Mouse (Mus musculus) ZHBTc4 (cell line): Measurements from ENCODE around the gene Gpr176.
"Not testable (repeated sequence)": the region's sequence is repeated elsewhere in the genome, so short reads cannot be mapped to it uniquely, and the experiment has no call there.

Experiments used
- DNase-seq: peaks from one replicate; pipeline ENCODE4 v3.0.0-alpha.2; 2011; ENCODE audit warnings: low read depth, low spot score

Gene Gpr176

DNA sequence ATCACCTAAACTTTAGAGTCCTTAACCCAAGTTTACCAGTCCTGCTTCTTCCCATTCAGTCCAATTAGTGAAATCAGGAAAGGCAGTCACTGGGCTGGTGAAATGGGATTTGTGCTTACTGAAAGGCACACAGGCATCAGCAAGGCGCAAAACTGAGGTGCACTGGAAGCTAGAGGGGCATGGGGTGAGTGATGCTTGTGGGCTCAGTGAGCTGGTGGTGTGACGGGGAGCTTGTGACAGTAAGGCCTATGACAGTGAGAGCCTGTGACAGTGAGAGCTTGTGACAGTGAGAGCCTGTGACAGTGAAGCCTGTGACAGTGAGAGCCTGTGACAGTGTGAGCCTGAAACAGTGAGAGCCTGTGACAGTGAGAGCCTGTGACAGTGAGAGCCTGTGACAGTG is 71.6 kb downstream of the Gpr176 start:
- no peak for DNase-seq

DNA sequence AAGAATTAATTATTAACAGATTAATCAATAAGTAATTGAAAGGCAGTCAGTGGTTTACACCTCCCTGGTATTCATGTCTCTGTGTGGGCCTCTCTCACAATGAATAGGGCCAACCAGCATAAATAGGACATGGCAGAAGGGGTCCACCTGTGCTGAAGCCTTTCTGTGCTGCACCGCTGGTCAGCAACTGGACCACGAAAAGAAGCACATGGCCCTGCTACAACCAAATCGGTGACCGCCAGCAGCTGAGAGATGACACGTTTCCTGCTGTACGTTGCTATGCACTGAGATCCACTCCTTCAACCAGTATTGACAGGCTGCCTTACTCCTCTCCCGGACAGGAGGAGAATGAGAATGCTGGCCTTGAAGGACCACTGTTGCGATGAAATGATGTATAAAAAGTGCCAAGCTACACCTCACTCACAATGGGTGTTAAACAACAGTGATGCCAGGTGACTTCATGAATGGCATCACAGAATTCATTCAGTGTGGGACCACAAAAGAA is 72.1 kb downstream of the Gpr176 start:
- no peak for DNase-seq

DNA sequence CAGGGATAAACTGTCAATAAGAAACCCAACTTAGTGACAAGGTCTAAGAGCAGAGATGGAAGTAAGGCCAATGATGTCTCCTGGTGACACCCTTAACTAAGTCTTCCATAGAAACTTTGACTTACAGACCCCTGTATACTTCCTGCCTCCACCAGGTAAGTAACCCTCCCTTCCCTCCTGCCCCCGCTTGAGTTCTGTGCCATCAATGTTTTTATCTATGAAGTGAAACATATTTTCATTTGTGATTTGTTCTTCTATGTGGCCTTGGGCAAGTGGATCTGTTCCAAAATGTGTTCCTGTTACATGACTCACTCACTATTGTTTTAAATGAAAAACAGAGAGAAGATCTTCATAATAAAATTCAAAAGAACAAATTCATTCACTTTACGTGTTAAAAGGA is 73.2 kb downstream of the Gpr176 start:
- no peak for DNase-seq

DNA sequence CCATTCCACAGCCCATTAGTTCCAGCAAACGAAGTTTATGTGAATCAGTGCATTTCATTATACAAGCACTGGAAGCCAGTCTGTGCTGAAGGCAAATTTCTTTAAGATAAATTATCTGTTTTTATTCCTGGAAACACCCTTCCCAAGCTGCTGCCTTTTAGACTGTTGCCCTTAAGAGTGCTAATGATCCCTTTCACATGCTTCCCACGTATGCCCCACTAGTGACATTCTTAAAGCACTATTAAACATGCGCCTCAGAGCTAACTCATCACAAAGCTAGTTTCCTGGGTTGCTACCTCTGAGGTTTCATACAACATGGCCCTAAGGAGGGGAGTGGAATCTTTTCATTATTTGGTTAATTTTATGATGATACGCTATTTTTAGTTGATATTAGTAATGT is 74.6 kb downstream of the Gpr176 start:
- DNase-seq = no peak

DNA sequence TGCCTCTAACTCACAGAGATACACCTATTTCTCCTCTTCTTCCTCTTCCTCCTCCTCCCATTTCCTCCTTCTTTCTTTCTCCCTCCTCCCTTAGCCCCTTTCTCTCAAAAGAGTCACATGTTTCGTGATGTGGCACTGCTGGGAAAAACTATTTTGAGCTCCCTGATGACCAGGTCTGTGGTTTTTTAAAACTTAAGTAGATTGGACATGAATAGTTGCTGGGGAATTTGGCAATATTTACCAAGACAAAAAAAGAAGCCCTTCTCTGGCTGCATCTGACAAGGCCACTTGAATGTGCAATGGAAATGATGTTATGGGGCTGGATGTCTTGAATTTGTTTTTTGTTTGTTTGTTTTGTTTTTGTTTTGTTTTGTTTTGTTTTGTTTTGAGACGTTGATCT is 75.3 kb downstream of the Gpr176 start:
- no peak for DNase-seq

DNA sequence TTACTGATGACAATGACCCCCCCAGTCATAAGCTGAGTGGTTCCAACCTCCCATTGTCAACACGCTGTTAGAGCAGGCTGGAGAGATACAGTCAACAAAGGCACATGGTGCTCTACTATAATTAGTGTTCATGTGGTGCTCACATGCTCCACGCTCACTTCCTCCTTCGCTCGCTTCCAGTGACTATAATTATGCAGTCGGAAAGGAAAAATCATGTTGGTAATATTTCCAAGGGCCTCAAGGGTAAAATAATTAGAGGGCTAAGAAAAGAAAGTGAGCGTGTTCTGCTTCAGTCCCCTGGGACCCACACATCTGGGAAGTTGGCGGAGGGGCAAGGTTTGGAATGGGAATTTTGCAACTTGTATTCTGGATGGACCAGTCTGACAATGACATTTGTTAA is 77.7 kb downstream of the Gpr176 start:
- DNase-seq = no peak

DNA sequence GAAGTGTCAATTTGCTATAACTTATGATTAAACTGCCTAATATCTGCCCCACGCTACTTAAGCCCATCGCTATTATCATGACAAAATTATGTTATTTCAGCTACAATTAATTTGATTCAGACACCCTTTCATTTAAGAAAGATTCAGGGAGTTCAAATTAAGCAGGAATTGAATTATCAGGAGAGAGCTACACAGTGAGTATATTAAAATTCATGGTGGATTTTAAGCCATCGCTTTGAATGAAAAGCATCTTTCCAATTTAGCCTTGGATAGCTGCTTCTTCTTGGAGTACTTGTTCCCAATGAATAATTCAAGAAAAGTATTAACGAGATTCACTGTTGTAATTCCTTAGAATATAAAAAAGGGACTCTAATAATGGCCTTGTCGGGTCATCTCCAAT is 79.6 kb downstream of the Gpr176 start:
- DNase-seq = no peak

DNA sequence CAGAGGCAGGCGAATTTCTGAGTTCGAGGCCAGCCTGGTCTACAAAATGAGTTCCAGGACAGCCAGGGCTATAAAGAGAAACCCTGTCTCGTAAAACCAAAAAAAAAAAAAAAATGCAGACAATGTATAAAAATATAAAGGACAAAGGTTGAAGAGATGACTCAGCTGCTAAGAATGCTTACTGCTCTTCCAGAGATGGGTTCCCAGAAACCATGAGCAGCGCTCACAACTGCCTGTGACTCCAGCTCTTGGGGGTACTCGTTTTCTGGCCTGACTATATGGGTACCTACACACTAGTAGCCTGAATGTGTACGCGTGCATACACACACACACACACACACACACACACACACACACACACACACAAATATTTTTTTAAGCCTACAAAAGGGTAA is 84.2 kb downstream of the Gpr176 start:
- DNase-seq = not testable (repeated sequence)

DNA sequence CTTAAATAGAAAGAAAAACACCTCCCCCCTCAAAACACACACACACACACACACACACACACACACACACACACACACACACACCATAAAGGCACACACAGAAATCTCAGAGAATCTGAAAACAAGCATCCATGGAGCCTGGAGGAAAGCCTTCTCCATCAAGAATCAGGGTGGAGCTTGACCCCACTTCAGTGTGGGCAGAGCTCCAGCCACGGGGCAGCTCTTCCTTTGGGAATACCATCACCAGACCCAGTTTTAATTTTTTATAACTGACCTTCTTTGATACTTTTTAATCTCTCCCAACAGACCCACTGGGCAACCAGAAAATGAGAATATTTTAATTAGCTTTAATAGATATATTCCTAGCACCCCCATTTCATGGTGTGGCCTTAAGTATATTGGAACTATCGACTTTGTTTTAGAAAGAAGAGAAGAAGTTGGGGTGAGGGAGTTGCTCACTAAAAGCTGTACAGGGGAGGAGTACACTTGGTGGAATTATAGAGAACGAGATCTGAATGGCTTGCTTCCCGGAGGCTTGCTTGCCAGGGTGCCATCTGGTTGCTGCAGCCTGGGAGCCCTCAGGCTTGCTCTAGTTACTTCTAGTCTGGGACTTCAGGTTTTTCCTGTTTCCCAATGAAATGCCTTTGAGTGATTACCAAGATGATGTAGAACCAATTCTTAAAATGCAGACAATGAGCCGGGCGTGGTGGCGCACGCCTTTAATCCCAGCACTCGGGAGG is 84.7 kb downstream of the Gpr176 start:
- DNase-seq = no peak

DNA sequence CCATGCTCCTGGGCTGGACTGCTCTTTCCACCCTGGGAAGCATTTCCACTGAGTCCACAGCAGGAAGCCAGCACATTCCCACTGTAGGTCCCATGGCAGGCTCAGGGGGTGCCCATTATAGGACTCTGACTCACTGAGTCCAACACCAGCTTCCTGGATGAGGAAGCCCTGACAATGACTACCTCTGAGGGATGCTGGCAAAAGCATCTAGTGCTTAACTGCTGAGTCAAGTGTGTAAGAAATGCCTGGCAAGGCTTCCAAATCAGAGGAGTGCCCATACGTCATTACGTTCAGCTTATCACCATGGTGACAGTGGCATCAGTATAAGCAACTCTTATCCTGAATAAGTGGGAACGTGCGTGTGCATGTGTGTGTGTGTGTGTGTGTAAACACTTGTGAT is 85.5 kb downstream of the Gpr176 start:
- DNase-seq = no peak

DNA sequence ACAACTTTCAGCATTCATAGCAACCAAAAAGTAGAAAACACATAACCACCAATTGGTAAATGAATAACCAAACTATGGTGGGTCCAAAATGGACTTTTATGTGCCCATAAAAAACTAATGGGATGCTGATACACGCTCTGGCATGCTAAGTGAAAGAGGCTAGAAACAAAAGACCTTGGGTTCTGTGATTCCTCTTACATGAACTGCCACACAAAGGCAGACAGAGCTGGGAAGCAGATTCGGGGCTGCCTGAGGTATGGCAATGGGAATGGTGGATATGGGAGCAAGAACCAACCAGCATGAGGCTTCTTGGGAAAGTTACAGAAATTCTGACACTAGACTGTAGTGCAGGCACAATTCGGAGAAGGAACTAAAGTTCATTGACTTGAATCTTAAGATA is 90.8 kb downstream of the Gpr176 start:
- no peak for DNase-seq

DNA sequence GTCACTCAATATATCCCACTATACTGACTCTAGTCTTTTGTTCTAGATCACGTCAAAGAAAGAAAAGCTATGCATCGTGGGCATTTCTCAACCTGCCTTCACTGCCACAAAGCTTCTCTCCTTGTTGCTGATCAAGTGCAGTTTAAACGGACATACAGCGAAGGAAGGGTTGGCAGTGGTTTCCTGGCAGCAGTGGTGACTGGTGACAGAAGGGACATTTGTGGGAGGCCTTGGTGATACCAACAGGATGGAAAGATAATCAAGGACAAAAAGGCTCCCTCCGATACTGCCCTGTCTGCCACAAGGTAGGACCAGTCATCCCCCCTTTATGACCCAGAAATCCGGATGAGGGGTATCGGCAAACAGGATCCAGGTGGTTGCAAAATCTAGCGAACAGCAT is 95.0 kb downstream of the Gpr176 start:
- DNase-seq = no peak

DNA sequence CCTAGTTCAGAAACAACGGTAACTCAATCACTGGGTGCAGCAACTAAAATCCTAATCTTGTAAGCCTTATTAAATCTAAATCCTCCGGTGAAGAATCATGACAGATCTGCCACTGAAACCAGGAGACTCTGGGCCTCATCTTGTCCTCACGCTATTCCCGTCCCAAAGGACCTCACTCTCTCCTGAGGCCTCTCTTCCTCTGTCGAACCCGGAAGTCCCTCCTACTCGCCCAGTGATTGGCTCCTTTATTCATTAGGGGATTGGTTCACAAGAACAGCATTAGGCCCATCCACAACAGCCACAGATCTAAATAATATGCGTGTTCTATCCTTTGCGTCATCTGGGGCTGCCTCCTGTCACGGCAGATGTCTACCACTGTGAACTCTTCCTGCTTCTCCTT is 101.6 kb downstream of the Gpr176 start:
- DNase-seq = peak; percentile 40

DNA sequence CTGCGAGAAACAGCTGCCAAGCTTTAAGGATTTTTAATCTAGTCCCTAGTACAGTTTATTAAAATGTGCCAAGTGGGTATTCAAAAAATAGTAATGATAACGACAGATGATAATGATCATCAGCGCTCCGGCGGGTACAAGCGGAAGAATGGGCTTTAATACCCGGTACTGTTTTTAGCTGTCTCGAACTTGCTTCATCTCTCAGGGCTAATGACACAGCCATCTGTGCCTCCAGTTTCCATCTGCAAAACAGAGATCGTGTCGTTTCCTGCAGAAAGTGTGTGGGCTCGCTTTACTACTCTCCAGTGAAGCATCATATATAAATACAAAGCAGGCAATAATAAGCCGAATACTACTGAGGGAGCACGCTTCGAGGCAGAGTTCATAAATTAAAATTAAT is 103.0 kb downstream of the Gpr176 start:
- DNase-seq = no peak

DNA sequence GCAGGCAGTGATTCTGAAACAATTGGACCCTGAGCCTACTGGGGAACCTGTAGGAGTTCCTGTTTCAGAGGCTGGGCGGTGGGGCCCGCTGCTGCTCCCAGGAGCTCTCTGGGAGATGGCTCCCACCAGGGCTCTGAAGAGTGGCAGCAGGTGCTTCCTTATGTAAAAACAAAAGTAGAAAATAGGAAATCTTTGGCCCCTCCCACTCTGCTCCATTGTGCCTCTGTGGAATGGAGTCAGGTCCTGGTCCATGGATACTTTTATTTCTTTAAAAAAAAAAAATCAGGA is 109.4 kb downstream of the Gpr176 start:
- DNase-seq = no peak

DNA sequence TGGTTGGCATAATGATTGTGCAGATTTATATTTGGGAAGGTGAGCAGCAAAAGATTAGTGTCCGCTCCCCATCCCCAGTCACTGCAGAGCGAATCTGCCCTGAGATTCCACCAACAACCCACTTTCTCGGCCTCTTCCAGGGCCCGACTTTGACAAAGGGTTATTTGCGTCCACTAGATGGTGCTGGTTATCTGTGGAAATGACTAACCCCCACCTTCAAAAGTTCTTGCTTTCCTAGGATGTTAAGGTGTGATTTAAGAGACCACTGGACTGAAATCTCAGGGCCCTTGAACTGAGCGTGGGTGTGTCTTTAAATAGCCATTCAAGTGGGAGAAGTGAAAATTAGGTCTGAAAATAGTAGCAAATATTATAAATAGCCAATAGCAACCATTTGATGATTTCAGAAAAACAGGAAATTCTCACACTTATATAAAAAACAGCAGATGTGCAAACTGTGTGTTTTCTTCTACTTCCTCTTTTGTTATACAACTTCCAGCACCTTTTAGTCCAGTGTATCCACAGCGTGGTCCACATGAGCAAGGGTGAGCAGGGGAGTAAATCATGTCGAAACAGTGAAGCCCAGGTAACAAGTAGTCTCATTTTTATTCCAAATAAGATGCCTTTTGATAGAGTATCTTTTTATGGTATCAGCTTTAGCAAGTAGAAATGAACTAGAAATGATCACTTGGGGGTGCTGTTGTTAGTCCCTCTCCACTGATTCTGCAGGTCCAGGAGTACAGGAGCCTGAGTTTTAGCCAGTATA is 109.9 kb downstream of the Gpr176 start:
- DNase-seq = peak; percentile 67

DNA sequence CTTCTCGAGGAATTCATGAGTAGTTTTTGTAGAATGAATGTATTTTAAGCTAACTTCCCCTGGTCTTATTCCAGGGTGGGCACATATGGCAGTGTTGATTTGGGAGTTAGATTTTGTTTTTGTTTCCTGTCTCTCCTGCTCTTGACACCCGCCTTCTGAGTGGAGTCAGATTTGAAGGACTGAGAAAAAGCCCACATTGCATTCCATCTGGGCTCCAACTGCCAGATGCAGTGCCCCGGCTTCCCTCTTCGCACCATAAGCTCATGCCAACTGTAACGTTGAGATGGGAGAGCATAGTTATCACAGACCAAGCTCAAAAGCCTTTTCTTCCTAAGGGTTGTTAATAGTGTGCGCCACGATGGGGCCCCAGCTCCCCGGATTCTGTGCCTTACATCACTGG is 110.5 kb downstream of the Gpr176 start:
- no peak for DNase-seq

DNA sequence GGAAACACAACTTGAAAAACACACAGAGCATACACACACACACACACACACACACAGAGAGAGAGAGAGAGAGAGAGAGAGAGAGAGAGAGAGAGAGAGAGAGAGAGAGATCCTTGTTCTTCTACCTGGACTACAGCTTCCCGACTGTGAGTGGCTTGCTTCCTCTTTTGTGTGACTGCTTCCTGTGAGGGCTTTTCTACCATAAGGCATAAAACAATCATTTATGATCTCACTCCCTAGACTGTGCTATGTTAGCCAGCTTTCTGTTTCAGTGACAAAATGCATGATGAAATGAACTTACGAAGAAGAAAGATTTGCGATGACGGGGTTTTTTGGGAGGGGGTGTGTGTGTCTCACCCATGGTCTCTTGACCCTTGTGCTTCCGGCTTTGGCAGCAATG is 113.5 kb downstream of the Gpr176 start:
- no peak for DNase-seq

DNA sequence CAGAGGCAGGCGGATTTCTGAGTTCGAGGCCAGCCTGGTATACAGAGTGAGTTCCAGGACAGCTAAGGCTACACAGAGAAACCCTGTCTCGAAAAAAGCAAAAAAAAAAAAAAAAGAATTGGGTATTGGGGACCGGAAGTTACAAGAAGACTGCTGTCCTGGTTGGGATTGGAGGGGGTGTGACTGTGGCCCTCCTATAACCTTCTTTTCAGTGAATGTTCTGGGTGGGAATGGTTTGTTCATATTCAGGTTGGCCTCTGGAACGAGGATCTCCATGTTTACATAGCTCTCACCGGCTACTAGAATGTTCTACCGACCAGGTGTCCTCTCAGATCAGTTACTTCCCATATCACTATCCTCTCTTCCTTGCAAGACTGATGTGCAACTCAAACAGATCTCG is 116.1 kb downstream of the Gpr176 start:
- DNase-seq = peak; percentile 33

DNA sequence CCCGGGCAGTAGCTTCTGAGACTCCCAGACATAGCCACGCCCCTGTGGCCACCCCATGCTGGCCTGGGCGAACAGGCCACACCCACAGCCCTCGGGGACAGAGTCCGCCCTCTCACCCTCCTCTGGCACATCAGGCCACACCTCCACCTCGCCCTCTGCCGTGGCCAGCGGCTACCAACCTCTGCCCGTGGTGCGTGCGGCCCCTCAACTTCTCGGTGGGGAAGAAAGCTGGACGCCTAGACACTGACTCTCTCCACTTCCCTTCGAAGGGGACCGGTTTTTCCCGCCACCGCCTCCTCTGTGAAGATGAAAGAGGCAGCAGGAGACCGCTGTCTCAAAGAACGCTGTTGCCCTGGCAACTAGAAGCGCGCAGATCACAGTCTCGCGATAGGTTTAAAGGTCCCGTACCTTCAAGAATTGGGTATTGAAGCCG is 116.6 kb downstream of the Gpr176 start, which contains the start of gene Fsip1:
Fsip1 (minus strand) TSS at position 346 of the 433 bp plus-strand sequence.
- DNase-seq = peak; percentile 94

DNA sequence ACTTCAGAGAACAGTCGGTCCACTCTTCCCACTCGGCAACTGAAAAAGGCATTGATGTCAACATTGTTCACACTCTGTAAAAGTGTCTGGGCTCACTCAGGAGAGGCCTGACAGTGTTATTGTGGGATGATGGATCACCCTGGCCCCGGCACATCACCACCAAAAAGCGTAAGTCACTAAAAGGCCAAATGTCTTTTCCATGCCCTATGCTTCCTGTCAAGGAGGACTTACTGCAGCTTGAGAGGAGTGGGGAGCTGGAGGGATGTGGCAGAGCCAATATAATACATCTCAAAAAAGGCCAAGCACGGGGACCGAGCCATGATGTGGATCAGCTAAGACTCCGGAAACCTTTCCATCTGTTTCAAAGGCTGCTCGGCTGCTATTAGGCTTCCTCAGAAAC is 118.7 kb downstream of the Gpr176 start:
- DNase-seq = no peak

DNA sequence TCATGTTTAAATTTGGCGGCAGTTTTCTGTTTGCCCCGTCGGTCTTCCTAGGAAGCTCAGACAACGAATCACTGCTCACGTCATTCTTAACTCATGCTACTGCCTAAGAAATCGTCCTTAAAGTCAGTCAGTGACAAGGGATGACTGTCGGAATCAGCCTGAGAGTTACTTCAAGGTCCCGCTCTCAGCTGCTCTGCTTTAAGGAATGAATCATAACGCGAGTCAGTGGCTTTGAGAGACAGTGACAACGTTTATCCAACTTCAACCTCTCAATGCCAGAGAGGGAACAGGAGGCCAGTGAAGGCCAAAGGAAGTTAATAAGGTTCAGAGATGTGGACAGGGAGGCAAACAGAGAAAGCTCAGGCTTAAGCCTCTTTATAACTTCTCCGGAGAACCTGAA is 124.3 kb downstream of the Gpr176 start:
- no peak for DNase-seq

DNA sequence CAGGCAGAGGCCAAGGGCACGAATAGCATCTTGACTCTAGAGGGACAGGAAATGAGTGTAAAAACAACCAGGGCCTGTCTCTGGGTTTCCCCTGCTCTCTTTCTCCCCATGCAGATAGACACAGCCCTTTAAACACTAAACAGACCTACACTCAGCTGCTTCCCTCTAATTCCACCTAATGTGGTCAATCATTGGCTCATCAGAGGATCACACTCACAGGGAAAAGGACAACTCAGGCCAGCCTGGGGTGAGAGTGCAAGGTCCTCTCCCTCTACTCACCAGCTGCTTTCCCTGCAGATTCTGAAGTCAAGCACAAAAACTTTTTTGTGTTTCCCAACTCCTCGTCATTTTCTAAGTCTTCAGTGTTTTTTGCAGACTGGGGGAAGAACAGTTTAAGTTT is 125.2 kb downstream of the Gpr176 start:
- no peak for DNase-seq
